Mouse (Mus musculus): ENCODE measurements around the gene Pon2. TPM values are rescaled to one million over a fixed set of nuclear protein-coding genes. Genes with fewer than 3 reads are reported as not detected.

The Pon2 gene
- total and polyA plus RNA-seq, 2 experiments = 17.1 to 36.1 TPM

DNA sequence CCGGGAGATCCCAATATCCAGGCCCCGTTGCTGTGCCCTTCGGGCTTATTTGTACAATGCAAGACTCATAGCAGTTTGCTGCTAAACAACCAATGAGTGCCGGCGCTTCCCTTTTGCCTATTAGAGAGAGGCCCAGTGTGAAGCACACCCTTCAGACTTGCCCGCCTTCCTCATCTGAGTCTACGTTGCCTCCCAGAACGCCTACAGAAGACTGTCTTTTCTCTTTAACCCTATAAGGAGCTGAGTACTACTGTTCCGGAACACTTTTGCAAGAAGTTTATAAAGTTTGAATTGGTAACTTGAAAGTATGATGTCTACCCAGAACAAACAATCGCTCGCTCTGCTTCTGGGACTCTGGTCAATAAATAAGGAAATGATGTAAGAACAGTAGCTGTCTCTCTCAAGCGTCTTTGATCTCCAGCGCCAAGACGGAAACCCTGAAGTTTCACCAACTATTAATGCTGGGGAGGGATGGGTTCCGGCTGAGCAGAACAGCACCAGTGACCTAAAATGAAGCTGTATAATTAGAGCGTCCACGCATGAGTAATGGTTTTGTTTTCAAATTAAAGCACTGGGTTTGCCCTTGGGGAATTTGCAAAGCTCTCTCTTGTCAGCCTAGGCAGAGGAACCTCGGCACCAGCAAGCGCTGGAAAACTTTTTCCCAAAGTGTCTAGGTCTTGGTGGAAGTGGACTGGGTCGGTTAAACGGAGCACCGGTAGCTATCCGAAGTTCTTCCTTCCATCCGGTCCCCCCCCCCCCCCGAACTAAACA is 749 bp downstream of the Pon2 start:
- H3K36me3 ChIP-seq (ENCODE audit: control insufficient read depth, insufficient read depth, low read length) = no peaks in the 10 kb centered on the region
- peak overlapping the region; percentile 83 for H3K27ac ChIP-seq (replicated peaks; ENCODE audit: insufficient read depth, low read depth, low read length)
- TF ChIP-seq CTCF (IDR thresholded peaks at IDR 0.05; ENCODE audit: low read depth, low read length) (no peak), POLR2A (IDR thresholded peaks at IDR 0.05; ENCODE audit: extremely low read depth, insufficient read depth, low read length) (no peak)
- H3K4me1 ChIP-seq (ENCODE audit: control insufficient read depth, insufficient read depth, low read length) = 0 out of 2 replicates have a peak, but pooled peaks cover 2% of the 10 kb centered on the region
- peaks cover 23% of the 10 kb centered on the region; the same call in 1 of the 2 replicates for H3K79me2 ChIP-seq (ENCODE audit: control insufficient read depth, insufficient read depth, low read length)
- peak; percentile 82 for DNase-seq (ENCODE audit: extremely low read depth, low read depth, low spot score)
- no peaks in the 10 kb centered on the region for H3K27me3 ChIP-seq (ENCODE audit: control insufficient read depth, insufficient read depth, low read length)
- peak overlapping the region; percentile 92 for H3K9ac ChIP-seq (ENCODE audit: low read depth, low read length)
- WGBS = 1% methylated on average over 25 of the region's 25 CpGs
- H3K4me3 ChIP-seq (ENCODE audit: insufficient read depth, low read depth, low read length) = peak overlapping the region; percentile 78

DNA sequence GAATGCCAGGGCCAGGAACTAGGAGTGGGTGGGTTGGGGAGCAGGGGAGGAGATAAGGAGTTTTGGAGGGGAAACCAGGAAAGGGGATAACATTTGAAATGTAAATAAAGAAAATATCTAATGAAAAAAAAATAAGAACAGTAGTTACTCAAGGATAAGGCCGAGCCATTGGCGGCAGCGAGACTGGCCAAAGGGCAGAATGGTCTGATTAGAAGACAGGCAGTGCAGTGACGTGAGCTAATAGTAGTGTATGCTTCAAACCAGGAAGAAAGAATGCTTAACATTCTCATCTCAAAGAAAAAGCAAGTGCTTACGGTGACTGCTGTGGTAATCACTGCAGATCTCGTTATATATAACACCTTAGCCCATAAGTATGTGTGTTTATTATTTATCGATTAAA is 2.2 kb downstream of the Pon2 start:
- TF ChIP-seq POLR2A (IDR thresholded peaks at IDR 0.05; ENCODE audit: extremely low read depth, insufficient read depth, low read length) = no peak
- TF ChIP-seq CTCF (IDR thresholded peaks at IDR 0.05; ENCODE audit: low read depth, low read length) = no peak
- WGBS = 94% methylated on average over 7 of the region's 7 CpGs
- H3K27me3 ChIP-seq (ENCODE audit: control insufficient read depth, insufficient read depth, low read length) = no peaks in the 10 kb centered on the region
- no peak overlapping the region for H3K9ac ChIP-seq (ENCODE audit: low read depth, low read length)
- no peak overlapping the region for H3K4me3 ChIP-seq (ENCODE audit: insufficient read depth, low read depth, low read length)
- no peak overlapping the region for H3K27ac ChIP-seq (replicated peaks; ENCODE audit: insufficient read depth, low read depth, low read length)
- H3K36me3 ChIP-seq (ENCODE audit: control insufficient read depth, insufficient read depth, low read length) = no peaks in the 10 kb centered on the region
- no peak for DNase-seq (ENCODE audit: extremely low read depth, low read depth, low spot score)
- peaks cover 2% of the 10 kb centered on the region; the same call in 1 of the 2 replicates for H3K4me1 ChIP-seq (ENCODE audit: control insufficient read depth, insufficient read depth, low read length)
- peaks cover 27% of the 10 kb centered on the region; the same call in 1 of the 2 replicates for H3K79me2 ChIP-seq (ENCODE audit: control insufficient read depth, insufficient read depth, low read length)

DNA sequence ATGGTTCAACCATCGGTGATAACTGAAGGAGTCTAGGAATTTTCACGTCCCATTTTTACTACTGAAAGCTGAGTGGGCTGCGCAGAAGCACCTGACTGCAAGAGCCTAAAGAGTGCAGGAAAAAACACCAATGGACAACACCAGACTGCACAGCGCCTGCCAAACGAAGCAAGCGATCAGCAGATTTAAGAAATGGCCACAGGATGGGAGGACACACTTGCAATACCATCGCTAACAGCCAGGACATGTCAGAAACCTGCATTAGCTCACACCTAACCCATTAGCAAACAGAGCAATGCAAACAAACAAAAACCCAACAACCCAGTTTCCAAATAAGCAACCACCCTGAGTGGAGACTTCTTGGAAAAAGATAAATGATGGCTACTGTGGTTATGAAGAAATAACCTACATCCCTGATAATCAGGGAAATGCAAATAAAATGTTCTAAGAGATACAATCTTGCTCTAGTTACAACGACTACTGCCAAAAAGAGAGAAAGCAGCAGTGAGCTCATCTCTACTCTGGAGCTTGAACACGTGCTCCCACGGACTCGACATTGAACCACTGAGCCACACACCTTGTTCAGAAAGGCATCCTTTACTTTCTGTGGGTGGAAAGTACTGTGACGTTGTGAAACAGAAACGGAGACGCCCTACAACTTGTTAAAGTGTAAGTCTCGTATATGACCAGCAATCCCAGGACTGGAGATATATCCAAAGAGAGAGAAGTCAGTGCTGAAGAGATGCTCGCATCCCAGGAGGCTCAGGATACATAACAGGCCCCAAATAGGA is 3.4 kb downstream of the Pon2 start:
- Histone ChIP-seq H3K9ac (ENCODE audit: low read depth, low read length) (no peak overlapping the region), H3K4me1 (ENCODE audit: control insufficient read depth, insufficient read depth, low read length) (peaks cover 2% of the 10 kb centered on the region; the same call in 1 of the 2 replicates), H3K27me3 (ENCODE audit: control insufficient read depth, insufficient read depth, low read length) (no peaks in the 10 kb centered on the region), H3K36me3 (ENCODE audit: control insufficient read depth, insufficient read depth, low read length) (no peaks in the 10 kb centered on the region), H3K79me2 (ENCODE audit: control insufficient read depth, insufficient read depth, low read length) (peaks cover 27% of the 10 kb centered on the region; the same call in 1 of the 2 replicates), H3K27ac (replicated peaks; ENCODE audit: insufficient read depth, low read depth, low read length) (no peak overlapping the region), H3K4me3 (ENCODE audit: insufficient read depth, low read depth, low read length) (no peak overlapping the region)
- 86% methylated on average over 16 of the region's 16 CpGs for WGBS
- DNase-seq (ENCODE audit: extremely low read depth, low read depth, low spot score) = no peak
- no peak for TF ChIP-seq CTCF (IDR thresholded peaks at IDR 0.05; ENCODE audit: low read depth, low read length)
- no peak for TF ChIP-seq POLR2A (IDR thresholded peaks at IDR 0.05; ENCODE audit: extremely low read depth, insufficient read depth, low read length)

DNA sequence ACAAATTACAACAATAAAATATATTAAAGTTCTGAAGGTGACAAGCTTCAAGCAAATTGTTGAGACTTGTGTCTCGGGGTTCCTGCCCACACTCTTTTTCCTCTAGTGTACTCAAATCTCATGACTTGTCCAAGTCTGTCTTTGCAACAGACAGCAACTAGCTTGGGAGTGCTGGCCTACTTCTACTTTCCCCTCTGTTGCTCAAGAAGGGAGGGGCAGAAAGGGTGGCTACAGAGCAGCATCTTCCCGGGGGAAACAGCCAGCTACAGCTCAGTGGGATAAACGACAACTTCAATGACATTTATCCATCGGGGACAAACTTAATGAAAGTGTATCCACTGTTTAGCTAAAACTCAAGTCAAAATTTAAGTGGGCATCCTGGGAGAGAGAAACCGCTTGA is 5.4 kb downstream of the Pon2 start:
- Histone ChIP-seq H3K27me3 (ENCODE audit: control insufficient read depth, insufficient read depth, low read length) (no peaks in the 10 kb centered on the region), H3K36me3 (ENCODE audit: control insufficient read depth, insufficient read depth, low read length) (peaks cover 13% of the 10 kb centered on the region), H3K4me1 (ENCODE audit: control insufficient read depth, insufficient read depth, low read length) (peaks cover 2% of the 10 kb centered on the region; the same call in 1 of the 2 replicates), H3K4me3 (ENCODE audit: insufficient read depth, low read depth, low read length) (no peak overlapping the region), H3K9ac (ENCODE audit: low read depth, low read length) (no peak overlapping the region), H3K79me2 (ENCODE audit: control insufficient read depth, insufficient read depth, low read length) (peaks cover 27% of the 10 kb centered on the region; the same call in 1 of the 2 replicates), H3K27ac (replicated peaks; ENCODE audit: insufficient read depth, low read depth, low read length) (no peak overlapping the region)
- 90% methylated on average over 5 of the region's 5 CpGs for WGBS
- no peak for DNase-seq (ENCODE audit: extremely low read depth, low read depth, low spot score)
- no peak for TF ChIP-seq CTCF (IDR thresholded peaks at IDR 0.05; ENCODE audit: low read depth, low read length)
- TF ChIP-seq POLR2A (IDR thresholded peaks at IDR 0.05; ENCODE audit: extremely low read depth, insufficient read depth, low read length) = no peak

DNA sequence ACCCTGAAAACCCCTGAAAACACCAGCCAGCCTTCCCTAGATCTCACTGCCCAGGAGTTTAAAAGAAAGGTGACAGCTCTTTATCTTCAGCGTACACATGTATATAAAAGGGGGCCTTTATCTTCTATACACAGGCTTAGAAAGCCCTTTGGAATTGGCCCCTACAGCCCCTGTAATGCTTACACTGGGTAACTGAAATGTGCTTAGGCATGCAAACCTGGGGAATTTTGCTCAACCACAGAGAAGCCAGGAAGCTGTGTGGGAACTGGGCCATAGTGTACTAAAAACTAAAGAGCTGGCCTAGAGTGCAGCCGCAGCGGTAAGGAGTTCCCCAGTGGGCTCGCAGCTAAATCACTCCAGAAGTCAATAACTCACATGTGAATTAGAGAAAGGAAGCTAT is 6.8 kb downstream of the Pon2 start:
- no peaks in the 10 kb centered on the region for H3K27me3 ChIP-seq (ENCODE audit: control insufficient read depth, insufficient read depth, low read length)
- H3K36me3 ChIP-seq (ENCODE audit: control insufficient read depth, insufficient read depth, low read length) = peaks cover 18% of the 10 kb centered on the region
- no peak overlapping the region for H3K9ac ChIP-seq (ENCODE audit: low read depth, low read length)
- H3K79me2 ChIP-seq (ENCODE audit: control insufficient read depth, insufficient read depth, low read length) = peaks cover 19% of the 10 kb centered on the region; the same call in 1 of the 2 replicates
- TF ChIP-seq CTCF (IDR thresholded peaks at IDR 0.05; ENCODE audit: low read depth, low read length) (no peak), POLR2A (IDR thresholded peaks at IDR 0.05; ENCODE audit: extremely low read depth, insufficient read depth, low read length) (no peak)
- DNase-seq (ENCODE audit: extremely low read depth, low read depth, low spot score) = no peak
- H3K27ac ChIP-seq (replicated peaks; ENCODE audit: insufficient read depth, low read depth, low read length) = no peak overlapping the region
- 72% methylated on average over 4 of the region's 4 CpGs for WGBS
- H3K4me1 ChIP-seq (ENCODE audit: control insufficient read depth, insufficient read depth, low read length) = peaks cover 2% of the 10 kb centered on the region; the same call in 1 of the 2 replicates
- H3K4me3 ChIP-seq (ENCODE audit: insufficient read depth, low read depth, low read length) = no peak overlapping the region
